Mouse (Mus musculus) spleen, postnatal 4 days (tissue): ENCODE data around the gene Slc6a11.

ENCODE experiments used
- DNase-seq, 2 experiments: peaks; one replicate each; pipeline ENCODE4 v3.0.0; 2022; ENCODE audit warnings: low spot score in 2 of 2

Slc6a11 gene

GRCm38 (mm10) chr6:114178141-114178540 lies 47.1 kb downstream of the Slc6a11 start:
- DNase-seq = no peak

GRCm38 (mm10) chr6:114182366-114183179 lies 51.5 kb downstream of the Slc6a11 start:
- no peak for DNase-seq

GRCm38 (mm10) chr6:114187121-114187520 lies 56.1 kb downstream of the Slc6a11 start:
- no peak for DNase-seq

DNA sequence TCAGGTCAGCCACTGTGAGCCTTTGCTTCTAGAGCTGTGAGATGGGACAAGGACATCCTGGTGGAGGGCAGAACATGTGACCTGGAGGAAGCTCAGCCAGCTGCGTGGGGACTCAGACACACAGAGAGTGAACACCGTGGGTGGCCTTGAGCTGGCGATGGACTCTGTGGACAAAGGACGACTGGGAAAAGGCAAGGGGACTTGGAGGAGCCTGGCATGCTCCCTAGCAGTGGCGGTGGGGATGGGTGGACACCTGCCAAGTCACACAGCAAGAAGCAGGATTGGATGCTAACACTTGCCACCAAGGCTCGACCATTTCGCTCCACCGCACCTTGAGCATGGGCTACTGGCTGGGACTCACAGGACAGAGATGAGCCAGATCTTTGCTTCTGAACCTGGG lies 57.8 kb downstream of the Slc6a11 start:
- no peak for DNase-seq

GRCm38 (mm10) chr6:114195998-114196397 lies 65.0 kb downstream of the Slc6a11 start:
- no peak for DNase-seq

- DNase-seq = no peak
These were observed 68.3 kb downstream of the Slc6a11 start for GRCm38 (mm10) chr6:114199200-114199845.

DNA sequence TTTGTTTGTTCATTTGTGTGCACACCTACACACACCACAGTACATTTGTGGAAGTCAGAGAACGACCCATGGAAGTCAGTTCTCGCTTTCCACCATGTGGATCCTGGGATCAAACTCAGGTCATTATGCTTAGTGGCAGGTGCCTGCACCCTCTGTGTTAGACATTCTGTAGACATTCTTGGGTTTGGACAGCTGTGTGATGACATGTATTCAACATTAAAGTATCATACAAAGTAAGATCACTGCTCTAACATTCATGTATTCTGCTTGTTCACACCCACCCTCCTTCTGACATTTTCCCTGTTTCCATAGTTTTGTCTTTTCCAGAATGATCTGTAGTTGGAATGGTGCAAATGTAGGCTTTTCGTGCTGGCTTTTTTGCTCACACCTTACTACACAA lies 73.5 kb downstream of the Slc6a11 start:
- DNase-seq = no peak

- no peak for DNase-seq
These were observed 77.3 kb downstream of the Slc6a11 start for GRCm38 (mm10) chr6:114208296-114208695.

DNA sequence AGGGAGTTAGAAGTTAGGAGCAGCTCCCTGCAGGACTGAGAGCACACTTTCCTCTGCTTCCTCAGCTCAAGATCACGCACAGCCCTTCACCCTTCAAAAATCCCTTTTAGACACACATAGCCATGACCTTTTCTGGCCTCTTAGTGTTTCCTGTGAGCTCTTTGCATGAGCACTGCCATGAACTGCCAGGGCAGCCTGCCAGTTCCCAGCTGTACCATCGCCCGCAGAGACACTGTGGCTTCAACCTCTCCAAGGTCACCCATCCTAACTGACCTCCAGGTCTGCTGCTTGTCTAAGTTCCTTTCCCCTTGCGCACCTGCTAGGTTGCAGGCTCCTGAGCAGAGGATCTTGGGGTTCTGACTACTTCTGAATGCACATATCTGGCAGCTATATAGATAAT lies 83.4 kb downstream of the Slc6a11 start:
- no peak for DNase-seq

- no peak for DNase-seq
These were observed 85.8 kb downstream of the Slc6a11 start for GRCm38 (mm10) chr6:114216741-114217414.

DNA sequence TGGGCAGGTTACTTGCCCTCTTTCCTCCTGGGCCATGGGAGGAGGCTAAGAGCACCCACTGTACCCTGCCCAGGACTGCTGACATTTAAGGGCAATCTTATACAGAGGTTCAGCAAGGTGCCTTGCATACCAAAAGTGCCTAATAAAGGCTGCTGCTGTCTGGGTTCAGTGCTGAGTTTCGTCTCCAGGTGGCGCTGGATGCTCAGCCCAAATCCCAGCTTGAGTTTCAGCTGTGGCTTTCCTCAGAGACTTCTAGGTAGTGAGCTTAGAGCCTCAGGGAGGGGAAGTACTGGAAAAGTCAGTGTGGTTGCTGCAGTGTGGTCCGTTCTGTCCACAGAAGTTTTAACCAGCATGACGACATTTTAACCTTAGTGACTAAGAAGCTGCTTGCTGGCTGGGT lies 93.4 kb downstream of the Slc6a11 start:
- DNase-seq = no peak

GRCm38 (mm10) chr6:114227378-114227777 lies 96.3 kb downstream of the Slc6a11 start:
- DNase-seq = no peak

DNA sequence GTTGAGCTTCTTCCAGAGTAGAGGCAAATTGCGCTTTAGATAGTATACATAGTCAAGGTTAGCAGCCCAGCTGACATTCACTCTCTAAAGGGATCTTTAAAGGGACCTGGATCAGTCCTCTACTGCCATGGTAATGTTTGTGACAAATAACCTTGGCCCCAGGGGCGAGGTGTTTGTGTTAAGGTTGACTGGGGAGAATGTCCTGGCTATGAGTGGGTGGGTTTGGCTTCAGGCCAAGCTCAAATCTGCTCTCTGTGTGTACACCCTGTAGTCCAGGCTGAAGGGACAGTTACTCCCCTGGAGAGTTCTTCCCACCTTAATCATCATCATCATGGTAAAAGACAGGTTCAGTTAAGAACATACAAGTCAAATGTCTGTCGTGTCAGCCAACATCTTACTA lies 97.2 kb downstream of the Slc6a11 start:
- no peak for DNase-seq

DNA sequence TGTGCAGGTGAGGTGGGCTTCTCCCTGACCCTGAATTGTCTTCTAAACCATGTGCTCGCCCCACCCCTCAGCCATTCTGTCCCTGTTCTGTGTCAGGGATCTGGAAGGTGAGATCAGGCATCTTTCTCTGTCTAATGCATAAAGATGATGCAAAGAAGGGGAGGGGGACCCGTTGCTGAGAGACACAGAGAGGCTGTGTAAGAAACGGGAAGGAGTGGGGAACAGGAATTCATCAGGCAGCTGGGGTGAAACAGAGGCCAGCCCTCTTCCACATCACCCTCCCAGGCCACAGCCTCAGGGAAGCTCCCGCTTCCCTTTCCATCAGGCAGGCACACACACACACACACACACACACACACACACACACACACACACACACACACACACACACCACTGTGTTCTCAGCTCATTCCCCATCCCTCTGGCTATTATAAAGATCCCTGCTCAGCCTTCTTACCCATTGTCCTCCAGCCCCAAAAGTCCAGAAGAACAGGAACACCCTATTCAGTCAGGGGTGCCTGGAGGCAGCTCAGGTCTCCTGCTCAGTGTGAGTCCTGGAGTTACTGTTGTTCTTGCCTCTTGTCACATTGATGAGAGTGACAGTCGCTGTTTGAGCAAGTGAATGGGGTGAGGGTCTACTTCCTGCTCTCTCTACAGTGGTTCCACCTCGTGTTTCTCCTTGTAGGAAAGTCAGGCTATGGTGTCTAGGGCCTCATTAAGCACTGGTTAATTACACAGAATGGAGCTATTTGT lies 108.0 kb downstream of the Slc6a11 start:
- DNase-seq = no peak

- no peak for DNase-seq
These were observed 114.6 kb downstream of the Slc6a11 start for GRCm38 (mm10) chr6:114245665-114246064.

GRCm38 (mm10) chr6:114250311-114250710 lies 119.3 kb downstream of the Slc6a11 start:
- DNase-seq = peak; percentile 27 to 79

GRCm38 (mm10) chr6:114254927-114255326 lies 123.9 kb downstream of the Slc6a11 start:
- DNase-seq = no peak

DNA sequence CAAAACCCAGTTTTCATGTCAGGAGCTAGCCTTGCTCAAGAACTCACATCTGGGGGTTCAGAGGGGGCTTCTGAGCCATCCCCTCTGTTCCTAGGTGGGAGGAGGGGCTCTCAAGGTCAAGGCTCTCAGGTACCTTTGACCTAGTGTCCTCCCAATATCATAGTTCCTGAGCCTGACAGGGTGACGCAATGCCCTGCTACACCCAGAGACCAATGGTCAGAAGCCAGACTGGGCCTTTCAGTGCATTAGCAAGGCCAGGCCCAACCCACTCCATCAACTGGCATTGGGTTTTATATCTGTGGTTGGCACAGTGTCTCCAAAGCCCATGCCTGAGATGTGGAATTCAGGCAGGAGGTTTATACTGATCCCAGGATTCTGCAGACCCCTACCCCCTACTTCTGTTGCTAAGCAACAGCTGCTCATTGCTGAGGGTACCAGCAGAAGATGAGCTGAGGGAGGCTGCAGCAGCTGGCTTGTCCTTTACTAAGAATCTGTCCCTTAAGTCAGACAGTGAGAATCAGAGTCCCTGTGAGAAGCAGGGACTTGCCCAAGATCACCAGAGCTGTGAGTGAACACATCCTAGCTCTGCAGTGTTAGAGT lies 126.8 kb downstream of the Slc6a11 start:
- no peak for DNase-seq

DNA sequence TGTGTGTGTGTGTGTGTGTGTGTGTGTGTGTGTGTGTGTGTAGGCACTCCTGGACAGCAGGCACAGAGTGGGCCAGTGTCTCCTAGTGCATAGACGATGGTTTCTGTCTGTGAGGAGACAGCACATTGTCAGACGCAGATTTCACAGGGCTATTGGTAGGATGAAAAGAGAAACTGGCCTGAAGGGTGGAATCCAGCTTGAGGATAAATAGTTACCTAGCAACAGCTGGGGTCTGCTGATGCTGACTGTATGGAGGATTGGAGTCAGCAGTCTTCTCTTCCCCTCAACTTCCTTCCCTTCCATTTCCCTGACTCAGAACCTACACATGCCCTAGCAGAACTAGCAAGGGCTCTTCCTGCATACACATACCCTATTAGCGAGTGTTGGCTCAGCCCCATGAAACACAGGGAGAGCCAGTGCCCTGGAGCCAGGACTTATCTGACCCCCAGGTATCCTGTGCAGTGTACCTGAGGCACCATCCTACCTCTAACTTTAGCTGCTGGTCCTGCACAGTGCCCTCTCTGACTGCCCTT lies 127.7 kb downstream of the Slc6a11 start:
- DNase-seq = no peak

DNA sequence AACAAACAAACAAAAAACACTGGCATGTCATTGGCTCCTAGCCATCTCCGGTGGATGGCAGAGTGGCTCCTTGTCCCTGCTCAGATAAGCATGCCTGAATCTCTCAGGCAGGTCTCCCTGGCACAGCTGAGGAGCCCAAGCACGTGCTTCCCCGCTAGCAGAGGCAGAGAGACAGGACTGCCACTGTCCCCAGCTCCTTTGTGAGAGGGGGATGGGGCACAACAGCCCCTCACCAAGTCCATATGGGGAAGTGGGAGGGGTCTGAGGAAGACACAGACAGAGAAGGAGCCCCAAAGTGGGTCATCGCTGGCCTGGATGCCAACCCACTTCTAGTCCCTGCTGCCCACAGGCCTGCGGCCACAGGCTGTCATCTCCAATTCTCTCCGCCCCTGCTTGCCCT lies 130.6 kb downstream of the Slc6a11 start:
- DNase-seq = no peak

DNA sequence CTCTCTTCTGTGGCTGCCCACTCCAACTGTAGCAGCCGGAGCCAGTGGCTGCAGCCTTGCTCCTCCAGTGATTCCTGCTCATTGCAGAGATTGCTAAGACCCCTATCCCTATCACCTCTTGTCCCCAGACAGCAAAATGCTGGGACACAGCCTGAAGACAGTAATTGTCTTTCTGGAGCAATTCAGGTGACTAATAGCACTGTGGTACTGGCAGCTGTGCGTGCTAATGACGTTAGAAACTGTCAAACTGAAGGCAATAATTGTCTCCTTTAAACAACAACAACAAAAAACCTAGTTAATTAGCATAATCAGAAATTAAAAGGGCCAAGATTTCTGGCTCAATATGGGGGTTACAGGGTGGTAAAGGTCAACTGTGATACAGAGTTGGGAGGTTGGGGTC lies 133.0 kb downstream of the Slc6a11 start:
- no peak for DNase-seq
